Mouse (Mus musculus): ENCODE results near the gene Slc9a2. TPM values are rescaled to one million over a fixed set of nuclear protein-coding genes. Genes with fewer than 3 reads are reported as not detected.
"Not testable (repeated sequence)": the region's sequence is repeated elsewhere in the genome, so short reads cannot be mapped to it uniquely, and the experiment has no call there.

Gene Slc9a2
- polyA plus RNA-seq, 1 experiment from 2014 or later = not detected

DNA sequence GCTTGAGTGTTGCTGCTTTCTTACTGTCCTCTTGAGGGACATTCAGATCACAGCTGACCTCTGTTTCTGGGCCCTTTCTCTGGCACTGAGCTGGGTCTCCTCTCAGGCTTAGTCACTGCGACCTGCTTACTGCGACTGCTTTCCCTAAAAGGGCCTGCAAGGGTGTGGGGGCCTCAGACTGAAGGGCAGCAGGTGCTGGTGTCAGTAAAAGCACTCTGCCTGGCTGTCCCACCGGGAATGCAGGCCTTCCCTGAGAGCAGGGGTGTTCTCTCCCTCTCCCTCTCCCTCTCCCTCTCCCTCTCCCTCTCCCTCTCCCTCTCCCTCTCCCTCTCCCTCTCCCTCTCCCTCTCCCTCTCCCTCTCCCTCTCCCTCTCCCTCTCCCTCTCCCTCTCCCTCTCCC lies 12.9 kb upstream of the Slc9a2 start:
- H3K27me3 ChIP-seq (replicated peaks; ENCODE audit: low read depth, poor library complexity, severe bottlenecking); H3K9me3 ChIP-seq; DNase-seq (ENCODE audit: low spot score); H3K4me1 ChIP-seq; H3K36me3 ChIP-seq (replicated peaks); H3K27ac ChIP-seq (replicated peaks); H3K4me3 ChIP-seq: not testable (repeated sequence)
- WGBS = 22% methylated on average over 3 of the region's 3 CpGs

DNA sequence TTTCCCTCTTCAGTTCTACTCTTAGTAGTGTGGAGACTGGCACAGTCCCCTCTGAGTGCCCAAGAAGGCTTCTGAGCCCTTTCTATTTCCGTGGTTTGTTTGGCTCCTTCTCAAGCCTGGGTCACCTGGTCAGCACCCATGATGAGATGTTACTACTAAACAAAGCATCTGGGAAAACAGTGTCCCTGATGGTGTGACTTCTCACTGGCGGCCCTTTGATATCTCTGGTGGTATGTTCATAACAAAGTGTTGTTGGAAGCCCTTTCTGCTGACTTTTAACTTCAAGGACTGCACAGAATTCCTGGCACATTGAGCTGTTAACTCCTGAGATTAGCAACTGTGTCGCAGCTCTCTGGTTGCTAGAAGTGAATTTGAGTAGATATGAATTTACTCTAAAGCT lies 10.3 kb upstream of the Slc9a2 start:
- DNase-seq (ENCODE audit: low spot score) = no peak

DNA sequence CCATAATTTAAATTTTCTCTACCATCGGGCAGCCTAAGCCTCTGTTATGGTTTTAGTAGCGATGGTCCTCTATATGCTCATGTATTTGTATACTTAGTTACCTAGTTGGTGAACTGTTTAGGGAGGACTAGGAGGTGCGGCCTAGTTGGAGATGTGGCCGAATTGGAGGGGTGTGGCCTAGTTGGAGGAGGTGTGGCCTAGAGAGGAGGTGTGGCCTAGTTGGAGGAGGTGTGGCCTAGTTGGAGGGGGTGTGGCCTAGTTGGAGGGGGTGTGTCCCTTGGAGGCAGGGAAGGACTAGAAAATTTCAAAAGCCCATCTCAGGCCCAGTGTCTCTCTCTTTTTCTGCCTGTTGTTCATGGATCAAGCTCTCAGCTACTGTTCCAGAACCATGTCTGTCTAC lies 8.9 kb upstream of the Slc9a2 start:
- no peaks in the 10 kb centered on the region for H3K36me3 ChIP-seq (replicated peaks)
- H3K9me3 ChIP-seq = no peaks in the 10 kb centered on the region
- no peak for DNase-seq (ENCODE audit: low spot score)
- H3K4me1 ChIP-seq = 0 out of 2 replicates have a peak, but pooled peaks cover 3% of the 10 kb centered on the region
- no peak overlapping the region for H3K4me3 ChIP-seq
- WGBS = 97% methylated on average over 4 of the region's 4 CpGs
- no peak overlapping the region for H3K27ac ChIP-seq (replicated peaks)
- H3K27me3 ChIP-seq (replicated peaks; ENCODE audit: low read depth, poor library complexity, severe bottlenecking) = no peaks in the 10 kb centered on the region

More for the DNA sequence above, 10.3 kb upstream of the Slc9a2 start:
- 87% methylated on average over 3 of the region's 3 CpGs for WGBS
- Histone ChIP-seq H3K4me1 (peaks cover 6% of the 10 kb centered on the region; the same call in 1 of the 2 replicates), H3K36me3 (replicated peaks) (no peaks in the 10 kb centered on the region), H3K4me3 (no peak overlapping the region), H3K27ac (replicated peaks) (no peak overlapping the region), H3K9me3 (no peaks in the 10 kb centered on the region), H3K27me3 (replicated peaks; ENCODE audit: low read depth, poor library complexity, severe bottlenecking) (no peaks in the 10 kb centered on the region)

DNA sequence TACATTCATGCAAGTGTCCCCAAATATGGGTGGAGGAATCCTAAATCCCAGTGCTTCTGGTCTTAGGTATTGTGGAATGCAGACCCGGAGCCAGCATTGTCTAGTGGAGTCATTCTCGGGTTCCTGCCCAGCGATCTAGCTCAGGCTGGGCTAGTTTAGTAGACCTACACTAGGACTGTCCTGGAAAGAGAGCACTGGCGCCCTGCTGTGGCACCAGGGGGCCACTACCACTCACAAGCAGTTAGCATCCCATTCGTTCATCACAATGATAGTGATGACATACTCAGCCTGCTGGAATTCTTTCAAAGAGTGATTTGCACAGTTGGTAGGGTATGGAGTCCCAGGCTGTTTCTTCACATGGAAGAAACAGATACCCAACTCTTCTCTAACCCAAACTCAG lies 3.1 kb upstream of the Slc9a2 start:
- Histone ChIP-seq H3K27me3 (replicated peaks; ENCODE audit: low read depth, poor library complexity, severe bottlenecking) (peaks cover 51% of the 10 kb centered on the region), H3K36me3 (replicated peaks) (no peaks in the 10 kb centered on the region), H3K27ac (replicated peaks) (no peak overlapping the region), H3K9me3 (no peaks in the 10 kb centered on the region), H3K4me3 (no peak overlapping the region), H3K4me1 (peaks cover 19% of the 10 kb centered on the region)
- no peak for DNase-seq (ENCODE audit: low spot score)
- 53% methylated on average over 5 of the region's 5 CpGs for WGBS

DNA sequence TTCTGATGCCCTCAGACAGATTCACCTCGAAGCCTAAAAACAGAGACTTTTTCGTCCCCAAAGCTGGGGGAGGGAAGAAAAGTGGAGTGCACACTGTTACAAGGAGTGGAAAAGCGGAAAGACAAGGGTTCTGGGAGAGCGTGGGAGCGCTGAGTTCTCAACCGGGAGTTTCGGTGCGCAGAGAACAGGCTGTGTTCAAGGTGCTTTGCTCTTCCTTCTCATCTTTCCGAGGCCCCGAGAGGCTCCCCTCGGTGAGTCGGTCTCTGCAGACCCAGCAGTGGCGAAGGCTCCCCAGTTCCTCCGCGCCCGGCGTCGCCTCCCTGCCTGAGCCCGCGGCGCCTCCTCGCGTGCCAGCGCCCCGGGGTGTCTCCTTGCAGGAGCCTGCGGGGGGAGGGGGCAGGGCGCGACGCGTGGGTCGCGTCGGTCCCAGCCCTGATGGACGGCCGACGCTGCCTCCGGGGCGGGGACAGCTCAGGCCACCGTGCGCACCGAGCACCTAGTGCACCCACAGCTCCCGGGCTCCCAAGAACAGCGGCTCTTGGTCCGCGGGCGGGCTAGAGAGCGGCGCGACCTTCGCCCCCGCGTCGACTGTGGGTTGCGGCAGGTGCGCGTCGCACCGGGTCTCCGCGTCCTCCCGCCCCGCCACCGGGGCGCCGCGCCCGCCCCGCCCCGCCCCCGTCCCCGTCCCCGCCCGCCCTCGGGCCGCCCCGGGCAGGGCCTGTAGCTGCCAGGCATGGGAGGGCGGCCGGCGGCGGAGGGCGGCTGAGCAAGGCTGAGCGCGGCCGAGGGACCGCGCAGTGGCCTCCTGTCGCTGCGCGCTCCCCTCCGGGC lies 709 bp downstream of the Slc9a2 start:
- peak overlapping the region; percentile 69 for H3K4me3 ChIP-seq
- peak; percentile 58 for DNase-seq (ENCODE audit: low spot score)
- H3K9me3 ChIP-seq = no peaks in the 10 kb centered on the region
- H3K27me3 ChIP-seq (replicated peaks; ENCODE audit: low read depth, poor library complexity, severe bottlenecking) = peaks cover 80% of the 10 kb centered on the region
- H3K36me3 ChIP-seq (replicated peaks) = no peaks in the 10 kb centered on the region
- H3K27ac ChIP-seq (replicated peaks) = no peak overlapping the region; the same call in 1 of the 2 replicates
- under 1% methylated on average over 90 of the region's 90 CpGs for WGBS
- peaks cover 19% of the 10 kb centered on the region for H3K4me1 ChIP-seq

DNA sequence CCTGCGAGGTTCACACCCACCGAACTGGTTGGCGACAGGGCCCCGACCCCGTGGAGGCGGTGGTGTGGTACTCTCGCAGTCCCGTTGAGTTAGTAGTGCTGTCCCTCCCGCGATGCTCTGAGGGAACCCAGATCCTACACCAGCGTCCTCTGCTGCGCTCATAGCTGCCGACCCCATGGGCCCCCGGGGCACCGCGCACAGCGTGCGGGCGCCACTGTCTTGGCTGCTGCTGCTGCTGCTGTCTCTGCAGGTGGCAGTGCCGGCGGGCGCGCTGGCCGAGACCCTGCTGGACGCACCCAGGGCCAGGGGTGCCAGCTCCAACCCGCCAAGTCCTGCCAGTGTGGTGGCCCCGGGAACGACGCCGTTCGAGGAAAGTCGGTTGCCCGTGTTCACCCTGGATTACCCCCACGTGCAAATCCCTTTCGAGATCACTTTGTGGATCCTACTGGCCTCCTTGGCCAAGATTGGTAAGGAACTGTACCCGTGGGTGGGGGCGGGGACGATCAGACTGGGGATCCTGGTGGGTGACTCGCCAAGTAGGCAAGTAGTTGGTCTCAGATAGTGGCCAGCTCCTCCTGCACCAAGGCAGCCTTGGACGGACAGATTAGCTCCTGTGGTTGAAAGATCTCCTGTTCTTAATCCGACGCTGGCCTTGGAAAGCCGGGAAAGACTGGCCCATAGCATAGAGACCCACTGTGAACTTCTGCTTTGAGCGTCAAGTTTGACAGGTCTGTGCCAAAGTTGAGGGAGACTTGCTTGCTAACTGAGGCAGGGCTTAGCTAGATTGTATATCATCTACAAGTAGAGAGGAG lies 1.5 kb downstream of the Slc9a2 start:
- no peaks in the 10 kb centered on the region for H3K36me3 ChIP-seq (replicated peaks)
- no peak overlapping the region; the same call in 1 of the 2 replicates for H3K27ac ChIP-seq (replicated peaks)
- H3K4me1 ChIP-seq = peaks cover 19% of the 10 kb centered on the region
- 4% methylated on average over 43 of the region's 44 CpGs for WGBS
- peak; percentile 53 for DNase-seq (ENCODE audit: low spot score)
- peaks cover 80% of the 10 kb centered on the region for H3K27me3 ChIP-seq (replicated peaks; ENCODE audit: low read depth, poor library complexity, severe bottlenecking)
- H3K4me3 ChIP-seq = peak overlapping the region; percentile 69
- H3K9me3 ChIP-seq = no peaks in the 10 kb centered on the region

DNA sequence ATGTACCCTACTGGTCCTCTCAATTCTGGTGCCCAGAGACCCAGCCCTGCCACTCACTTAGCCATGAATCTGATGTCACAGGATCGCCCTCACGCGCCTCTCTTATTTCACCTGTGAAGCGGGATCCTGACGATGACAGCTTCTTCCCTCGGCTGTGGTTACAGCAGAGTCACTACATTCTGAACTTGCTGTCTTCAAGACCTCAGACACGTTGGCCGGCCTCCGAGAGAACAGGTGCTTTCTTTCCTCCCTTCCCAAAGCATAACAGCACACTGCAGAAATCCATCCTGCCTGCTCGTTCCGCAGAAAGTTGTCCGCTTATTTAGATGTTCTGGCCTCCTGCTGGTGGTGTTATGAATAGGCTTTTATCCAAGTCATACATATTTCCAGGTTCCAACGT lies 13.9 kb downstream of the Slc9a2 start:
- DNase-seq (ENCODE audit: low spot score) = no peak
- Histone ChIP-seq H3K36me3 (replicated peaks) (no peaks in the 10 kb centered on the region), H3K4me3 (no peak overlapping the region), H3K27ac (replicated peaks) (no peak overlapping the region), H3K27me3 (replicated peaks; ENCODE audit: low read depth, poor library complexity, severe bottlenecking) (no peaks in the 10 kb centered on the region), H3K4me1 (no peaks in the 10 kb centered on the region), H3K9me3 (0 out of 2 replicates have a peak, but pooled peaks cover 3% of the 10 kb centered on the region)
- 90% methylated on average over 13 of the region's 13 CpGs for WGBS

DNA sequence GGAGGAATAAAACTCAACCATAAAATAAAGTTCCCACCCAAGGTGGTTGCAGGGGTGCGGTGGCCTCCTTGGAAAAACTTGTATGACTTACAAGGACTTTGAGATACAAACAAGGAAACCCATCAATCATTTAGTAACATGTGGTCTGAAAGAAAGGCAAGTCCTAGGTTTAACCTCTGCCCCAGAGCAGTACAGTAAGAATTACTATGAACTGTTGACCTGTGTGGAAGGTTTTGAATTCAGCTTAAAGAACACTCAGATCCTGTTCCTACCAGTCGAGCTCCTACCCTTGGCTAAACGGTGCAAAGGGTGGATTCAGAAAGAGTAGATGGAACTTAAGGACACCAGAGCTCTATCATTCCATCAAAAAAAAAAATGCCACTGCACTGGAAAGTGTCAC lies 16.1 kb downstream of the Slc9a2 start:
- H3K36me3 ChIP-seq (replicated peaks) = no peaks in the 10 kb centered on the region
- 0 out of 2 replicates have a peak, but pooled peaks cover 3% of the 10 kb centered on the region for H3K9me3 ChIP-seq
- no peak overlapping the region for H3K27ac ChIP-seq (replicated peaks)
- no peaks in the 10 kb centered on the region for H3K27me3 ChIP-seq (replicated peaks; ENCODE audit: low read depth, poor library complexity, severe bottlenecking)
- H3K4me3 ChIP-seq = no peak overlapping the region
- no peaks in the 10 kb centered on the region for H3K4me1 ChIP-seq
- no peak for DNase-seq (ENCODE audit: low spot score)
- WGBS = 82% methylated on average over 3 of the region's 3 CpGs

DNA sequence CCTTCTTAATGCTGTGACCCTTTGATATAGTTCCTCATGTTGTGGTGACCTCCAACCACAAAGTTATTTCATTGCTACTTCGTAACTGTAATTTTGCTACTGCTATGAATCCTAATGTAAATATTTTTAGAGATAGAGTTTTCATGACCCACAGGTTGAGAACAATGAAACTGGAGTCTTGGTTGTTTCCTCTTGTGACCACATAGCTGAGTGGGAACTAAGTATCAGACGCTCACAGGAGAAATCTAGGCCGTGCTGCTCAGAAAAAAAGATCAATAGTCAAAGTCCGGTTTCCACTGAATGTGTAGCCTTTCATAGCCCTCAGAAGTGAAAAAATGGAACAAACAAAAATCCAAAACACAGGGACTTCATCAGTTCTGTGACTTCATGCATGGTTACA lies 24.7 kb downstream of the Slc9a2 start:
- WGBS = 89% methylated on average over 4 of the region's 4 CpGs
- Histone ChIP-seq H3K27ac (replicated peaks) (no peak overlapping the region), H3K36me3 (replicated peaks) (no peaks in the 10 kb centered on the region), H3K4me1 (no peaks in the 10 kb centered on the region), H3K4me3 (no peak overlapping the region), H3K27me3 (replicated peaks; ENCODE audit: low read depth, poor library complexity, severe bottlenecking) (no peaks in the 10 kb centered on the region), H3K9me3 (no peaks in the 10 kb centered on the region)
- DNase-seq (ENCODE audit: low spot score) = no peak

DNA sequence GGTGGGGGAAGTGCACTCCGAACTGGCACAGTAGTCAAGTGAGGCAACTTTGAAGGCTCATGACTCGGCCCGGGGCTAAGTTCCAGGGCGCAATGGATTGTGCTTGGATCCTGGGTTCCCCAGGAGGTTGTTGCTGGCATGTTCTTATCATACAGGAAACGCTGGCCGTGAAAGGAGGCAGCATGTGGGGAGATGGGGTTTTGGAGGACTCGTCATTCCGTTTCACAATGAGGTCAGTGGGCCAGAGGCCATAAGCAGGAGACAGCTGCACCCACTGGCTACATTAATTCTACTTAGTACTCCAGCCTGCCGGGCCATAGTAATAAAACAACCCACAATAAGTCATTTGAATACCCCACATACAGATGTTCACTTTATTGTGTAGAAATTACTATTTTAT lies 34.6 kb downstream of the Slc9a2 start:
- 88% methylated on average over 9 of the region's 9 CpGs for WGBS
- no peaks in the 10 kb centered on the region for H3K4me1 ChIP-seq
- no peaks in the 10 kb centered on the region for H3K27me3 ChIP-seq (replicated peaks; ENCODE audit: low read depth, poor library complexity, severe bottlenecking)
- no peak overlapping the region for H3K4me3 ChIP-seq
- DNase-seq (ENCODE audit: low spot score) = no peak
- H3K9me3 ChIP-seq = no peaks in the 10 kb centered on the region
- no peaks in the 10 kb centered on the region for H3K36me3 ChIP-seq (replicated peaks)
- H3K27ac ChIP-seq (replicated peaks) = no peak overlapping the region

DNA sequence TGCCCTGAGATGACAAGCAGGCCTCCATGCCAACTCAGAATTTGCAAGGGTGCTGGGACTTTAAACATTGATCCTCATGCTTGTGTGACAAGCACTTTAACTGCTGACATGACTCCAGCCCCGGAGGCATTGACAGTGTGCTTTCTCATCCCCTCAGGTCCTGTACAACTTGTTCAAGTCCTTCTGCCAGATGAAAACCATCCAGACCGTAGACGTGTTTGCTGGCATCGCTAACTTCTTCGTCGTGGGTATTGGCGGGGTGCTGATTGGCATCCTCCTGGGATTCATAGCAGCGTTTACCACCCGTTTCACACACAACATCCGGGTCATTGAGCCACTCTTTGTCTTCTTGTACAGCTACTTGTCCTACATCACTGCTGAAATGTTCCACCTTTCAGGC lies 45.7 kb downstream of the Slc9a2 start:
- Histone ChIP-seq H3K27ac (replicated peaks) (no peak overlapping the region), H3K4me3 (no peak overlapping the region), H3K4me1 (no peaks in the 10 kb centered on the region), H3K36me3 (replicated peaks) (no peaks in the 10 kb centered on the region), H3K9me3 (no peaks in the 10 kb centered on the region), H3K27me3 (replicated peaks; ENCODE audit: low read depth, poor library complexity, severe bottlenecking) (no peaks in the 10 kb centered on the region)
- no peak for DNase-seq (ENCODE audit: low spot score)
- WGBS = 89% methylated on average over 10 of the region's 10 CpGs

DNA sequence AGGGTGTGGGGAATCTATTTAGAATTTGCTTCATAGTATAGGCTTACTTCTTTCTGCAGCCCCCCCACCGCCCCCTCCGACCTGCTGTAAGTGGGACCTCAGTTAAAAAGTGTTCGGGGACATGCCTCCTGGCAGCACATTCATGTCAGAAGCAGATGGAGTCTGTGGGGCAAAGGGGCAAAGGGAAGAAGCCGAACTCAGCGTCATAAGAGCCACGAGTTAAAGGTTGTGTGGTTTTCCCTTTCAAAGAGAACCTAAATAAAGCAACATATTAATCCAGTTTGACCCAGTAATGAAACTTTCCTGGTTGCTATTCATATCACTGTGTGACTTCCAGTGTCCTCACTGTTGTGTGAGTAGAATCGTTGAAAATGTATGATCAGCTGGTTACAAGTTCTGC lies 47.0 kb downstream of the Slc9a2 start:
- Histone ChIP-seq H3K9me3 (no peaks in the 10 kb centered on the region), H3K36me3 (replicated peaks) (no peaks in the 10 kb centered on the region), H3K4me1 (no peaks in the 10 kb centered on the region), H3K27me3 (replicated peaks; ENCODE audit: low read depth, poor library complexity, severe bottlenecking) (no peaks in the 10 kb centered on the region), H3K4me3 (no peak overlapping the region), H3K27ac (replicated peaks) (no peak overlapping the region)
- WGBS = 86% methylated on average over 7 of the region's 7 CpGs
- no peak for DNase-seq (ENCODE audit: low spot score)

DNA sequence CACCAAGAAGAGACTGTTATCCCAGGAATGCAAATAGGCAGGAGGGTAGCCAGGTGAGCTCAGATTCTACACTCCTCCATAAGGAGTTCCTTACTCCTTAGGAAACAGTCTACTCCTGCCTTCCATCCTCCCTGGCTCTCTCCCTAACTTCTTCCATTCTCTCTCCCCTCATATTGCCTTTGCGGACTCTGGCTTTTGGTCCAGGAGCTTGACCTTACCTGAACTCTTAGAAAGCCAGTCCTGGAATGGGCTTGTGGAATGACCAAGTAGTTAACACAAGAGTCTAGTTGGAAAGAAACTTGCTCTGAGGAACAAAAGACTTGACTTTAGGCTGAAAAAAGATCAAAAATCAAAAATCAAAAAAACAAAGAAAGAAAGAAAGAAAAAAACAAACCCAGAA lies 48.3 kb downstream of the Slc9a2 start:
- WGBS = 94% methylated on average over 1 of the region's 1 CpGs
- no peak for DNase-seq (ENCODE audit: low spot score)
- Histone ChIP-seq H3K27ac (replicated peaks) (no peak overlapping the region), H3K36me3 (replicated peaks) (no peaks in the 10 kb centered on the region), H3K27me3 (replicated peaks; ENCODE audit: low read depth, poor library complexity, severe bottlenecking) (no peaks in the 10 kb centered on the region), H3K4me1 (no peaks in the 10 kb centered on the region), H3K9me3 (no peaks in the 10 kb centered on the region), H3K4me3 (no peak overlapping the region)

Data from embryonic facial prominence, embryonic 10.5 days (tissue).